Mouse (Mus musculus) CD4-positive, CD25-positive, alpha-beta regulatory T cell, adult 4 months (primary cell): ENCODE results near the gene Ubxn4. TPM values are rescaled to one million over a fixed set of nuclear protein-coding genes. Genes with fewer than 3 reads are reported as not detected.
"Not testable (repeated sequence)": the region's sequence is repeated elsewhere in the genome, so short reads cannot be mapped to it uniquely, and the experiment has no call there.

ENCODE experiments used
- ATAC-seq: one replicate; pipeline ENCODE4 v1.8.0; 2017
- polyA plus RNA-seq, 2 experiments: library from polyadenylated mRNA; unstranded; fragments of 100-300 nt; shearing (Covaris generic); gene quantifications; one replicate each; pipeline ENCODE4 v1.2.1; 2017

Gene Ubxn4
- polyA plus RNA-seq = 10 to 100 TPM; 41.5 to 59.1 TPM

GRCm38 (mm10) chr1:128243627-128243995 is at the start of gene Ubxn4:
Gene Ubxn4 (plus strand): TSS chr1:128243964.
- ATAC-seq = no peak

GRCm38 (mm10) chr1:128194011-128194410 is 49.8 kb upstream of the Ubxn4 start:
- ATAC-seq = no peak

- peak; percentile 62 for ATAC-seq
Observed at GRCm38 (mm10) chr1:128197353-128197752, 46.4 kb upstream of the Ubxn4 start.

- no peak for ATAC-seq
Observed at GRCm38 (mm10) chr1:128213261-128213660, 30.5 kb upstream of the Ubxn4 start.

GRCm38 (mm10) chr1:128221886-128222285 is 21.9 kb upstream of the Ubxn4 start:
- no peak for ATAC-seq

GRCm38 (mm10) chr1:128223304-128223703 is 20.5 kb upstream of the Ubxn4 start:
- ATAC-seq = no peak

GRCm38 (mm10) chr1:128235181-128235580 is 8.6 kb upstream of the Ubxn4 start:
- ATAC-seq = no peak

- peak; percentile 94 for ATAC-seq
Observed at GRCm38 (mm10) chr1:128243996-128244726, 397 bp downstream of the Ubxn4 start.

GRCm38 (mm10) chr1:128244727-128245355 is 1.1 kb downstream of the Ubxn4 start:
- peak; percentile 40 for ATAC-seq

GRCm38 (mm10) chr1:128267061-128267460 is 23.3 kb downstream of the Ubxn4 start:
- not testable (repeated sequence) for ATAC-seq

- no peak for ATAC-seq
Observed at GRCm38 (mm10) chr1:128270731-128271130, 27.0 kb downstream of the Ubxn4 start.

- ATAC-seq = no peak
Observed at GRCm38 (mm10) chr1:128275908-128276307, 32.1 kb downstream of the Ubxn4 start.

GRCm38 (mm10) chr1:128278563-128278962 is 34.8 kb downstream of the Ubxn4 start:
- ATAC-seq = no peak

GRCm38 (mm10) chr1:128281753-128282152 is 38.0 kb downstream of the Ubxn4 start:
- ATAC-seq = no peak

- no peak for ATAC-seq
Observed at GRCm38 (mm10) chr1:128282924-128283323, 39.2 kb downstream of the Ubxn4 start.

- ATAC-seq = no peak
Observed at GRCm38 (mm10) chr1:128284157-128284690, 40.5 kb downstream of the Ubxn4 start.

- no peak for ATAC-seq
Observed at GRCm38 (mm10) chr1:128285136-128285535, 41.4 kb downstream of the Ubxn4 start.

GRCm38 (mm10) chr1:128290295-128290694 is 46.5 kb downstream of the Ubxn4 start:
- ATAC-seq = no peak

- no peak for ATAC-seq
Observed at GRCm38 (mm10) chr1:128293524-128293923, 49.8 kb downstream of the Ubxn4 start.

GRCm38 (mm10) chr1:128295296-128295695 is 51.5 kb downstream of the Ubxn4 start:
- no peak for ATAC-seq

- no peak for ATAC-seq
Observed at GRCm38 (mm10) chr1:128295717-128296528, 52.2 kb downstream of the Ubxn4 start.

GRCm38 (mm10) chr1:128303900-128304299 is 60.1 kb downstream of the Ubxn4 start:
- no peak for ATAC-seq

GRCm38 (mm10) chr1:128309043-128309442 is 65.3 kb downstream of the Ubxn4 start:
- ATAC-seq = no peak
